ENCODE assay signal across 25 mouse cellular contexts in genomic region chr16:87678667-87679066, GRCm38 (mm10). TPM values are rescaled to one million over a fixed set of nuclear protein-coding genes. Genes with fewer than 3 reads are reported as not detected.
DNase-seq lines count a peak whose midpoint lies in the region; ATAC-seq and TF ChIP-seq lines count a peak whose summit lies in the region.
"Had no signal": no experiment of that assay in that cellular context is flagged by ENCODE, and none has a peak within 500 bp of the region (broad histone marks: within the 10 kb centered on the region; RNA-seq: fewer than 3 reads in every experiment).

No protein-coding gene starts in this region.

- H3K4me2 ChIP-seq in liver, postnatal 0 days (ENCODE audit: low read depth, low read length) = no peak overlapping the region
- H3K4me2 ChIP-seq in stomach, embryonic 16.5 days (ENCODE audit: low read depth, low read length) = 0 out of 2 replicates have a peak overlapping the region, but pooled peaks have one; percentile 6
- H3K4me2 ChIP-seq in hindbrain, embryonic 13.5 days = no peak overlapping the region
- H3K4me2 ChIP-seq: embryonic facial prominence, embryonic 13.5 days; embryonic facial prominence, embryonic 15.5 days; forebrain, embryonic 12.5 days had no signal

- no peaks in the 10 kb centered on the region for H3K9me3 ChIP-seq in liver, postnatal 0 days (ENCODE audit: low read length)
- no peaks in the 10 kb centered on the region for H3K9me3 ChIP-seq in stomach, embryonic 16.5 days (replicated peaks; ENCODE audit: control insufficient read depth, low read length)
- no peaks in the 10 kb centered on the region for H3K9me3 ChIP-seq in hindbrain, embryonic 13.5 days
- H3K9me3 ChIP-seq: embryonic facial prominence, embryonic 13.5 days; embryonic facial prominence, embryonic 15.5 days; forebrain, embryonic 10.5 days; forebrain, embryonic 12.5 days; G1E had no signal

- TF ChIP-seq CTCF in liver, adult 2 months (IDR thresholded peaks at IDR 0.05; ENCODE audit: low read depth, low read length) = no peak
- TF ChIP-seq CTCF in liver, postnatal 0 days (IDR thresholded peaks at IDR 0.05; ENCODE audit: low read depth) = no peak

- TF ChIP-seq POLR2A in liver, adult 2 months (IDR thresholded peaks at IDR 0.05; ENCODE audit: extremely low read depth, insufficient read depth, low read length) = no peak

- ATAC-seq in liver, postnatal 0 days = no peak
- no peak; the same call in 1 of the 2 replicates for ATAC-seq in stomach, embryonic 16.5 days (ENCODE audit: insufficient read depth, low FRiP score)
- no peak for ATAC-seq in hindbrain, embryonic 13.5 days (ENCODE audit: low FRiP score)
- ATAC-seq: activated CD4-positive, CD25-positive, alpha-beta regulatory T cell, adult 4 months; forebrain, embryonic 14.5 days; forebrain, embryonic 16.5 days; Patski had no signal

- no peaks in the 10 kb centered on the region for H3K79me2 ChIP-seq in liver, adult 2 months (ENCODE audit: control insufficient read depth, insufficient read depth, low read length)

- H3K36me3 ChIP-seq in liver, adult 2 months (ENCODE audit: control insufficient read depth, insufficient read depth, low read length) = no peaks in the 10 kb centered on the region
- no peaks in the 10 kb centered on the region for H3K36me3 ChIP-seq in liver, postnatal 0 days (replicated peaks; ENCODE audit: insufficient read depth, low read length)
- H3K36me3 ChIP-seq in stomach, embryonic 16.5 days (ENCODE audit: control insufficient read depth, insufficient read depth, low read length) = no peaks in the 10 kb centered on the region
- H3K36me3 ChIP-seq in hindbrain, embryonic 13.5 days = no peaks in the 10 kb centered on the region
- H3K36me3 ChIP-seq: embryonic facial prominence, embryonic 13.5 days; embryonic facial prominence, embryonic 15.5 days; forebrain, embryonic 10.5 days; forebrain, embryonic 12.5 days; G1E had no signal

- no peak for TF ChIP-seq EP300 in liver, postnatal 0 days (IDR thresholded peaks at IDR 0.05; ENCODE audit: low read depth)

- H3K27ac ChIP-seq in liver, adult 2 months (replicated peaks; ENCODE audit: insufficient read depth, low read depth, low read length) = no peak overlapping the region
- no peak overlapping the region for H3K27ac ChIP-seq in liver, postnatal 0 days (ENCODE audit: low read depth)
- H3K27ac ChIP-seq in stomach, embryonic 16.5 days (ENCODE audit: low read length) = no peak overlapping the region
- H3K27ac ChIP-seq in hindbrain, embryonic 13.5 days = no peak overlapping the region
- H3K27ac ChIP-seq: embryonic facial prominence, embryonic 13.5 days; embryonic facial prominence, embryonic 15.5 days; forebrain, embryonic 10.5 days; forebrain, embryonic 12.5 days had no signal

- peaks cover 8% of the 10 kb centered on the region for H3K4me1 ChIP-seq in liver, adult 2 months (ENCODE audit: control insufficient read depth, insufficient read depth, low read length)
- peaks cover 2% of the 10 kb centered on the region; the same call in 1 of the 2 replicates for H3K4me1 ChIP-seq in liver, postnatal 0 days (ENCODE audit: insufficient read depth)
- no peaks in the 10 kb centered on the region for H3K4me1 ChIP-seq in stomach, embryonic 16.5 days (ENCODE audit: control insufficient read depth, insufficient read depth, low read length)
- no peaks in the 10 kb centered on the region for H3K4me1 ChIP-seq in hindbrain, embryonic 13.5 days (replicated peaks)
- H3K4me1 ChIP-seq: forebrain, embryonic 12.5 days had no signal

- no peaks in the 10 kb centered on the region for H3K27me3 ChIP-seq in liver, adult 2 months (ENCODE audit: control insufficient read depth, insufficient read depth, low read length)
- no peaks in the 10 kb centered on the region for H3K27me3 ChIP-seq in liver, postnatal 0 days (ENCODE audit: insufficient read depth, low read length)
- H3K27me3 ChIP-seq in stomach, embryonic 16.5 days (ENCODE audit: control insufficient read depth, insufficient read depth, low read length) = no peaks in the 10 kb centered on the region
- no peaks in the 10 kb centered on the region for H3K27me3 ChIP-seq in hindbrain, embryonic 13.5 days
- H3K27me3 ChIP-seq: embryonic facial prominence, embryonic 13.5 days; embryonic facial prominence, embryonic 15.5 days; forebrain, embryonic 12.5 days; Patski had no signal

- WGBS in liver, adult 2 months = 59% methylated on average over 11 of the region's 11 CpGs
- WGBS in liver, postnatal 0 days (ENCODE audit: insufficient replicate concordance) = 65% methylated on average over 11 of the region's 11 CpGs
- 56% methylated on average over 11 of the region's 11 CpGs for WGBS in stomach, embryonic 16.5 days
- WGBS in hindbrain, embryonic 13.5 days = 75% methylated on average over 11 of the region's 11 CpGs

- H3K9ac ChIP-seq in liver, adult 2 months (ENCODE audit: low read depth, low read length) = no peak overlapping the region
- no peak overlapping the region for H3K9ac ChIP-seq in liver, postnatal 0 days (replicated peaks)
- H3K9ac ChIP-seq in stomach, embryonic 16.5 days (ENCODE audit: low read length) = no peak overlapping the region
- H3K9ac ChIP-seq in hindbrain, embryonic 13.5 days = no peak overlapping the region
- H3K9ac ChIP-seq: embryonic facial prominence, embryonic 13.5 days; embryonic facial prominence, embryonic 15.5 days; forebrain, embryonic 12.5 days had no signal

- H3K4me3 ChIP-seq in liver, adult 2 months (ENCODE audit: insufficient read depth, low read depth, low read length) = no peak overlapping the region
- H3K4me3 ChIP-seq in liver, postnatal 0 days (ENCODE audit: low read depth, low read length) = no peak overlapping the region
- no peak overlapping the region for H3K4me3 ChIP-seq in stomach, embryonic 16.5 days (replicated peaks; ENCODE audit: low read length)
- no peak overlapping the region for H3K4me3 ChIP-seq in hindbrain, embryonic 13.5 days
- H3K4me3 ChIP-seq: embryonic facial prominence, embryonic 13.5 days; embryonic facial prominence, embryonic 15.5 days; erythroblast, embryonic 14.5 days; forebrain, embryonic 10.5 days; forebrain, embryonic 12.5 days had no signal

- peak; percentile 51 for DNase-seq in liver, adult 2 months (ENCODE audit: extremely low read depth, low read depth, low spot score)
- no peak for DNase-seq in liver, postnatal 0 days
- DNase-seq in ES-CJ7 (ENCODE audit: low read depth, low spot score) (peak; percentile 37), R1 (ENCODE audit: low read depth, low spot score) (peak; percentile 37)
- DNase-seq in embryo, embryonic 11 days = no peak
- no peak for DNase-seq in adrenal gland, postnatal 25 days
- DNase-seq: adrenal gland, adult 8-10 months; adrenal gland, postnatal 14 days; cerebellum, adult 11 months; cerebellum, adult 18-20 months; cerebellum, adult 8-10 months; cerebellum, adult 9-11 months; cerebellum, postnatal 25 days had no signal

RNA-seq across cellular contexts. Expression of gene Bach1, which starts 20.1 kb away (rescaled TPM):
- total RNA-seq in liver, adult 2 months (2014; rRNA removed) = 28.9 and 34.8 TPM in 2 replicates
- 6.3 and 8.2 TPM in 2 replicates for polyA plus RNA-seq in liver, adult 2 months (2012; rRNA removed)
- polyA plus RNA-seq in liver, postnatal 0 days (2015; fragmentation: Nextera tagmentation; extraction: Ambion mirVana) = 5.4 and 5.9 TPM in 2 replicates
- polyA plus RNA-seq in stomach, embryonic 16.5 days (2015; fragmentation: Nextera tagmentation; extraction: Ambion mirVana) = 8.5 and 9.6 TPM in 2 replicates
- 26.1 and 26.6 TPM in 2 replicates for polyA plus RNA-seq in hindbrain, embryonic 13.5 days (2015; fragmentation: Nextera tagmentation; extraction: Ambion mirVana)
- total RNA-seq in adrenal gland, postnatal 25 days (2021) = 24.6 and 30.1 TPM in 2 replicates

Comparison
In these comparisons a context has a peak if more than half of its experiments do, and no peak if none do; other contexts are left out.
1. DNase-seq: peak in liver, adult 2 months (single experiment), ES-CJ7 (single experiment) and R1 (single experiment); none in liver, postnatal 0 days (single experiment), embryo, embryonic 11 days (single experiment) and adrenal gland, postnatal 25 days (single experiment).